Mouse (Mus musculus) frontal cortex, adult 2 months (tissue): Measurements from ENCODE around the gene Spef1. TPM values are rescaled to one million over a fixed set of nuclear protein-coding genes. Genes with fewer than 3 reads are reported as not detected.
A peak's percentile ranks its signal among the peaks of the same experiment; 100 is the strongest.

Experiments used
- DNase-seq, 2 experiments: peaks; one replicate each; pipeline ENCODE4 v3.0.0; 2022; ENCODE audit warnings: low spot score in 1 of 2; ENCODE audit errors: extremely low spot score in 1 of 2
- polyA plus RNA-seq: library from polyadenylated mRNA; depleted of rRNA; stranded (reverse); fragments of >200 nt; gene quantifications from 2 replicates; pipeline ENCODE4 v1.2.3, GENCODE M21; 2012

Spef1 gene
- polyA plus RNA-seq, 1 experiment: 10.0 TPM

DNA sequence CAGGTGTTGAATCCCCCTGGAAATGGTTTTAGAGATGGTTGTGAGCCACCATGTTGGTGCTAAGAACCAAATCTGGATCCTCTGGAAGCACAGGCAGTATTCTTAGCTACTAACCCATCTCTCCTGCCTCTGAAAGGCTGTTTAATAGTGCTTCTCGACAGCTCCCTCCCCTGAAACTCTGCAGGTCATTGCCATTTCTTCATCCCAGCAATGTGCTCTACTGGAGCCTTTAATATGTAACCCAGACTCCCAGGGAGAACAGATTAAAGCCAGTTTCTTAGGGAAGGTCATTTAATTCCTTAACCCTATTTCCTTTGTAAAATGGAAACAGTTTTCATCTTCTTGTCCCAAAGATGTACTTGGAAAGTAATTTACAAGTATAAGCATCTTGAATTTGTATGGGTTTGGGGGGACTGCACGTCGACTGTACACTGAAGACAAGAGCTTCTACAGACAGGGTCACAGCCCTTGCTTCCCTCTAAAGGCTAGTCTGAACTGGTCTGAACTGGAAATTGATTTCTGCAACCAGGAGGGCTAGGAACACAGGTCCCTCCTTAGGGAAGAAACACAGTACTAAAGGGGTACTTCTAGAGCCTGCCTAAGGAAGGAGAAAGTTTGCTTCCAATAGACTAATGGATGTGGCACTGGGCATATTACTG is 11.7 kb downstream of the Spef1 start:
- no peak for DNase-seq

- DNase-seq: peak; percentile 74 to 84
Observed at GRCm38 (mm10) chr2:131174700-131175099, 12.4 kb downstream of the Spef1 start.

- no peak for DNase-seq
Observed at GRCm38 (mm10) chr2:131172322-131172721, 14.8 kb downstream of the Spef1 start.

- DNase-seq: peak in 1 of 2 experiments; percentile 81
Observed at GRCm38 (mm10) chr2:131171401-131172104, 15.5 kb downstream of the Spef1 start.

- DNase-seq: no peak
Observed at GRCm38 (mm10) chr2:131170936-131171335, 16.1 kb downstream of the Spef1 start.

DNA sequence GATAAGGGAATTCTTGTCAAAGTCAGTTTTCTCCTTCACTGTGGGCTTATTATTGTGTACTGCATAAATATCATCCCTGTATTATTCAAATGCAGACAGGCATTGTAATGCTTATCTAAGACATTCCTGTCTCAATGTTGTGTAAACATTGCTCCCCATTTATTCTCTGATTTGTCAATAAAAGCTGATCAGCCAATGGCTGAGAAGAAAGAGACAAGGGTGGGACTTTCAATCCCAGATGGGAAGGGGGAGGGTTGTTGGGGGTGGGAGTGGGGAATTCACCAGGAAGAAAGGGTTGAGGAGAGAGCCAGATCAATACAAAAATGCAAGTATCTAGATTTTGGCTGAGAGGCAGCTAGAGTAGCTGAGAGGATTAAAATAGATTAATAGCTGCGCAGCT is 18.2 kb downstream of the Spef1 start:
- no peak for DNase-seq

- DNase-seq: no peak
Observed at GRCm38 (mm10) chr2:131167984-131168383, 19.1 kb downstream of the Spef1 start.

DNA sequence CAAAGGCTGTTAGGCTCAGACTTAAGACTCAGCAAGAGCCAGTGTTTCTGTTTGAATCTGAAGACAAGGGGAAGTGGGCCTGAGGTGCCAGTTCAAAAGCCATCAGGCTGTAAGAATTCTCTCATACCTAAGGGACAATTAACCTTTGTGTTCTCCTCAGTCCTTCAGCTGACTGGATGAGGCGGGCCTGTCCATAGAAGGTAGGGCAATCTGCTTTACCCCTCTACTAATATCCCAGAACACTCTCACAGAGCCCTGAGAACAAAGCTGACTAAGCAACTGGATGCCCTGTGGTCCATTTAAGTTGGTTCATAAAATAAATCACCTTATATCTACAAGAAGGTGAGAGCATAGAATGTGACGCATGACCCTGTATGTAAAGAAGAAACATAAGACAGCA is 20.9 kb downstream of the Spef1 start:
- no peak for DNase-seq

- no peak for DNase-seq
Observed at GRCm38 (mm10) chr2:131163924-131164323, 23.2 kb downstream of the Spef1 start.

DNA sequence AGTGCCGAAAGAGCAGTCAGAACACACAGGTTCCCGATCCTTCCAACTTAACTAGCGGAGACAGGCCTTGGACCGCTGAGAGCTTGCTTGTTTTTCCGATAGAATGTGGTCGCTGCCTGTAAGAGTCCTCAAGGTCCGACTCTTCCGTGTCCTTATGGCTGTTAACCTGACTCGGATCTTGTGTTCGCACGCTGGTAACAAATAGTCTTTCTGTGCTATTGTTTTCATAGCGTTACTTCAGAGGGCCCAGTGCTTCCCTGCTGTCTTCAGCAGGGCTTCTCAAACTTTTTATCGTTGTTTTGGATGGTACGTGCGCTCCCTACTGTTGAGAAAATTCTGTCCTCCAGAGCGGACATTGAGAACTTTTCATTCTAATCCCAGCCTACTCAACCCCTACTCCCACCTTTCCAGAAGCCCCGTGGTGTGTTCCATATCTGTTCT is 26.4 kb downstream of the Spef1 start:
- DNase-seq: peak in 1 of 2 experiments; percentile 54

GRCm38 (mm10) chr2:131159938-131160581 is 27.0 kb downstream of the Spef1 start, which contains the start of gene 1700037H04Rik:
Gene 1700037H04Rik (minus strand): TSS chr2:131160081.
- peak; percentile 94 to 96 for DNase-seq

DNA sequence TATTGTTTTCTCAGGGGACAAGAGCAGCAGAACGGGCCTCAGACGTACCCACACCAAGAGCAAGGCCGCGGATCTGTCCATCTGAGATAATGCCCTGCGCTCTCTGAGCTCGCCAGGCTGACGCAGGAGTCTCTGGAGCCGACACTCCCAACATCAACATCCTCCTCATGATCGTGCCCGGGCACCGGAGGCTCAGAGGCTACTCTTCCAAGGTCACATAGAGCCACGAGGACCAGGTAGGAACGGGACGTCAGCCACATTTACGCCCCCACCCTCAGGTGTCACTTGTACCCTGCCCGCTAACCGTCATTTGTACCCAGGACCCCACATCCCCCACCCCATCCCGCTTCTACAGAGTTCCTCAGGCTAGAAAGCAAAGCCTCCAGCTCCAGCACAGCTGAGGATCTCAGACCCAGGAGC is 27.6 kb downstream of the Spef1 start:
- no peak for DNase-seq

GRCm38 (mm10) chr2:131156987-131157386 is 30.1 kb downstream of the Spef1 start:
- no peak for DNase-seq

GRCm38 (mm10) chr2:131154036-131154435 is 33.0 kb downstream of the Spef1 start:
- no peak for DNase-seq

DNA sequence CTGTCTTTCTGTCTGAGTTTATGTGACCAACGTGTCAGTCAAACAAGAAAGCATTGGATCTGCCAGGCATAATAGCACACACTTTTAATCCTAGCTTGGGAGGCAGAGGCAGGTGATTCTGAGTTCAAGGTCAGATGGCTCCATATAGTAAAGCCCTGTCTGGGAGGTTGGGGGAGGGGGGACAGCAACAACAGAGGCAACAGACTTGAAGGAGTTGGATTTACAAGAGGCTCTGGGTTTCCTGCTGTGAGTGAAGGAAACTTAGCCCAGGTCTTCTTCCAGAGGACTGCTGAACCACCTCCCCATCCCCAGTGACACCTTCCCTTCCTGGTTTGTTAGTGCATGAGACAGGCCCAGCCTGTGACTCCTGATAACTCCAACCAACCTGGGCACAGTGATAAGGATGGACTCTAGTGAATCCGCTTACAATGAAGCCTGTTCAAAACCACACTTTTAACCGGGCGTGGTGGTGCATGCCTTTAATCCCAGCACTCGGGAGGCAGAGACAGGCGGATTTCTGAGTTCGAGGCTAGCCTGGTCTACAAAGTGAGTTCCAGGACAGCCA is 34.8 kb downstream of the Spef1 start:
- DNase-seq: no peak

- no peak for DNase-seq
Observed at GRCm38 (mm10) chr2:131149254-131149578, 37.9 kb downstream of the Spef1 start.

DNA sequence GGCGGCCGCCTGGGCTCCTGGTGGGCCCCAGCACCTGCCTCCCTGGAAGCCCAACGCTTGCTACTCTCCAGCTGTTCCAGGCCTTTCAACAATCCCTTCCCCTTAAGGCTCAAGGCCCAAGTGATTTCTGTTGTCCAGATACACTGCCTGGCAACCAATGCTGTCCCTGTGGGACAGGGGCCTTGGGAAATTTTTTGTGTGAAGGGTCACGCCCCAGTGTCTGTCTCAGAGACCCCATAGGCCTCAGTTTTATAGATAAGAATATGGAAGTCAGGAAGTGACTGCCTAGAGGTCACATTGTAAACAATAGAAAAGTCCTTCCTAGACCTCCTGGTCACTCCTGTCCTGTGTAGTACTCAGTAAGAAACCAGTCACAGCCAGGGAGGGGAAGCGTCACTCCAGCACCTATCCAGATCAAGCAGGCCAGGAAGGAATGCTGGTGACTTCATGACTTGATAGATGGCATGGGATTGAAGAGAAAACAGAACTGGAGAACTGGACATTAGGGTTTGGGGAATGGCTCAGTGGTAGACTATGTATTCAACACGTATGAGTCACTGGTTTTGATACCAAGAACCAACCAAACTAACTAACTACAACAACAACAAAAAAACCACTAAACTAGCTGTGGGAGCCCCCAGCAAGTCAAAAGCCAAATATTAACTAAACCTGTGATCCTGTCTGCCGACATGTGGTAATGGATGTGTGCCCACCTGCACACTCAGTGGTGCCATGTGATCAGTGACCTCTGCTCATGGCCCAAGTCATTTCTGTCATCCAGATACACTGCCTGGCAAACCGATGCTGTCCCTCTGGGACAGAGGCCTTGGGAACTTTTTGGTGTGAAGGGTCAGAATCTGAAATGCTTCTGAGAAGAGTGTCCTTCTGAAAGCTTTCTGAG is 38.5 kb downstream of the Spef1 start:
- DNase-seq: no peak

- no peak for DNase-seq
Observed at GRCm38 (mm10) chr2:131147043-131147365, 40.1 kb downstream of the Spef1 start.

- DNase-seq: peak in 1 of 2 experiments; percentile 44
Observed at GRCm38 (mm10) chr2:131146193-131147042, 40.7 kb downstream of the Spef1 start.

DNA sequence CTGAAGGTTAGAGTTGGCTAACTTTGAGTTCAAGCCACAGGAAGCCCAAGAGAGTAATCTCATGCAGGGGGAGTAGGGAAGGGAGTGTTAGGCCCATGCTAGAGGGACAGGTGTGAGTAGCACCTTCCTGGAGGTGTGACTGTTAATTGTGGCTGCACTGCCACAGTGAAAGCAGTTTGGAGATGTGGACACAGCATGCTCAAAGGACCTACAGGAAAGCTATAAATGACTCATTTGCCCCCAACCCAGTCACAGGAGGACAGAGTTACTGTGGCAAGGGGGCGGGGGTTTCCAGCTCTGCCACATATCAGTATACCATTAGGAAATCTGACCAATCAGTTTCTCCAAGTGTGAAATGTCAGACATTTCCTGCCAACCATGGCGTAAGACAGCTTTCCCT is 41.5 kb downstream of the Spef1 start:
- DNase-seq: no peak
